Mouse (Mus musculus) cerebellum, adult 8-10 months (tissue): Measurements from ENCODE around the gene Psmb9.
"Not testable (repeated sequence)": the region's sequence is repeated elsewhere in the genome, so short reads cannot be mapped to it uniquely, and the experiment has no call there.

Experiments used
- DNase-seq: peaks from one replicate; pipeline ENCODE4 v3.0.0; 2022

Psmb9 gene

GRCm38 (mm10) chr17:34187261-34187916 lies at the start of gene Psmb9, which contains the start of gene Tap1:
Psmb9 (minus strand) TSS chr17:34187764.
Tap1 (plus strand) TSS chr17:34187553.
- DNase-seq, result peak; percentile 83

GRCm38 (mm10) chr17:34236691-34237090 lies 49.1 kb upstream of the Psmb9 start:
- no peak for DNase-seq

GRCm38 (mm10) chr17:34234926-34235325 lies 47.4 kb upstream of the Psmb9 start:
- DNase-seq, result peak; percentile 44

- not testable (repeated sequence) for DNase-seq
Measured at GRCm38 (mm10) chr17:34232021-34232420, 44.5 kb upstream of the Psmb9 start.

- DNase-seq, result not testable (repeated sequence)
Measured at GRCm38 (mm10) chr17:34230971-34231370, 43.4 kb upstream of the Psmb9 start.

- not testable (repeated sequence) for DNase-seq
Measured at GRCm38 (mm10) chr17:34225911-34226310, 38.3 kb upstream of the Psmb9 start.

GRCm38 (mm10) chr17:34225426-34225825 lies 37.9 kb upstream of the Psmb9 start:
- no peak for DNase-seq

- no peak for DNase-seq
Measured at GRCm38 (mm10) chr17:34224816-34225215, 37.3 kb upstream of the Psmb9 start.

- DNase-seq, result not testable (repeated sequence)
Measured at GRCm38 (mm10) chr17:34220401-34220800, 32.8 kb upstream of the Psmb9 start.

GRCm38 (mm10) chr17:34219801-34220200 lies 32.2 kb upstream of the Psmb9 start:
- peak; percentile 35 for DNase-seq

- not testable (repeated sequence) for DNase-seq
Measured at GRCm38 (mm10) chr17:34219096-34219495, 31.5 kb upstream of the Psmb9 start.

- DNase-seq, result no peak
Measured at GRCm38 (mm10) chr17:34218675-34219074, 31.1 kb upstream of the Psmb9 start.

- no peak for DNase-seq
Measured at GRCm38 (mm10) chr17:34217986-34218385, 30.4 kb upstream of the Psmb9 start.

GRCm38 (mm10) chr17:34217216-34217928 lies 29.8 kb upstream of the Psmb9 start:
- DNase-seq, result no peak

GRCm38 (mm10) chr17:34215176-34215575 lies 27.6 kb upstream of the Psmb9 start:
- DNase-seq, result no peak

GRCm38 (mm10) chr17:34213936-34214335 lies 26.4 kb upstream of the Psmb9 start:
- no peak for DNase-seq

GRCm38 (mm10) chr17:34211746-34212365 lies 24.3 kb upstream of the Psmb9 start:
- DNase-seq, result no peak

- no peak for DNase-seq
Measured at GRCm38 (mm10) chr17:34210599-34210998, 23.0 kb upstream of the Psmb9 start.

GRCm38 (mm10) chr17:34209680-34210079 lies 22.1 kb upstream of the Psmb9 start:
- no peak for DNase-seq

GRCm38 (mm10) chr17:34208421-34208820 lies 20.9 kb upstream of the Psmb9 start:
- DNase-seq, result no peak

GRCm38 (mm10) chr17:34207866-34208265 lies 20.3 kb upstream of the Psmb9 start:
- no peak for DNase-seq

- no peak for DNase-seq
Measured at GRCm38 (mm10) chr17:34207456-34207855, 19.9 kb upstream of the Psmb9 start.

- DNase-seq, result no peak
Measured at GRCm38 (mm10) chr17:34206731-34207130, 19.2 kb upstream of the Psmb9 start.

GRCm38 (mm10) chr17:34205746-34206176 lies 18.2 kb upstream of the Psmb9 start:
- no peak for DNase-seq
